Mouse (Mus musculus): Measurements from ENCODE around the gene Srd5a3.

Gene Srd5a3

GRCm38 (mm10) chr5:76193075-76193474 is 53.0 kb downstream of the Srd5a3 start:
- no peak for DNase-seq (ENCODE audit: low spot score)

DNA sequence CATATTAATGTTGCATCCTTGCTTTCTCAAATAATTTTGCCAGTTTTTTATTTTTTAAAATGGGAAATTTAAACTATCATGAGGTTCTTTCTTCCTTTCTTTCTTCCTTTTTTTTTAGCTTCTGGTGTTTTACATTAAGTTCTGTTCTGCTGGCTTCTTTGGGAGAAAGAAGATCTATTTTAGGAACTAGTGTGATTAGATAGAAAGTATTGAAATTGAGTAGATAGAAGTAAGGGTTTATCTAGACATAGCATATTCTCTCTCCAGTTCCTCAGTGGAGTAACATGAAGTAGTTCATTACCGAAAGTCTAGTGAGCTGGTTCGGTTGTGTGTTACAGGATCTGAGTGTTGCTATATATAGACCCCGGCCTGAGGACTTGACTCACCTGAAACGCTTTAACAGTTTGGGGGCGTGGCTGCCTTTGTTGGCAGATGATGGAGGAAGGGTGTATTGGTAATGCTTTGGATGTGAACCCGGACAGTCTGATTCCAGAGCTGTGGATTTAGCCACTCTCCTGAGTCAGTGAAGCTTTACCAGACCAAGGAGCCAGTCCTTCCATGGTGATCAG is 54.4 kb downstream of the Srd5a3 start:
- no peak for DNase-seq (ENCODE audit: low spot score)

DNA sequence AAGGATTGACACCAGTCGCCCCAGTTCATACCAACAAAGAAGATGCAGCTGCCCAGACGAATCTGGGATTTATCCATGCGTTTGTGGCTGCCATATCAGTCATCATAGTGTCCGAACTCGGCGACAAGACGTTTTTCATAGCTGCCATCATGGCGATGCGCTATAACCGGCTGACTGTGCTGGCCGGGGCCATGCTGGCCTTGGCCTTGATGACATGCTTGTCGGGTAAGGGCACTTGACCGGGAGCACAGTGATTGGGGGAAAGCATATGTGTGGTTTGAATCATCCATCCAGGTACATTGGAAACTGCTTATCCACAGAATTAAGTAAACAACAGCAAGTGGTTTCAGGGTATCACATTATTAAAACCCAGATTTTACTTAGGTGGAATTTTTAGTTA is 59.3 kb downstream of the Srd5a3 start:
- no peak for DNase-seq (ENCODE audit: low spot score)

GRCm38 (mm10) chr5:76203171-76203570 is 63.1 kb downstream of the Srd5a3 start:
- peak; percentile 42 for DNase-seq (ENCODE audit: low spot score)
